Mouse (Mus musculus) E14TG2a.4 (cell line): ENCODE measurements at regions not wholly inside any gene's neighbourhood (a gene's known extent, or its start where the extent isn't known, plus 50 kb on each side); places are given as distances from the start of the nearest gene placed in this dataset.

Source experiments
- CTCF ChIP-seq: conservative IDR thresholded peaks from 2 replicates; pipeline ENCODE4 v1.5.1; 2014; ENCODE audit warnings: low read length
- NANOG ChIP-seq: IDR thresholded peaks from 2 replicates; pipeline ENCODE4 v1.6.1; 2014; ENCODE audit warnings: borderline replicate concordance, low read length, mixed read lengths

GRCm38 (mm10) chr13:28481224-28481965, 224.1 kb downstream of the Gm11361 start:
- no peak for TF ChIP-seq CTCF
- TF ChIP-seq NANOG: no peak
